Mouse (Mus musculus): Measurements from ENCODE around the gene Cpeb3. TPM values are rescaled to one million over a fixed set of nuclear protein-coding genes. Genes with fewer than 3 reads are reported as not detected.

The Cpeb3 gene
- polyA plus RNA-seq (2016; fragmentation: Nextera tagmentation; extraction: Ambion mirVana), result 7.7 and 8.5 TPM in 2 replicates

DNA sequence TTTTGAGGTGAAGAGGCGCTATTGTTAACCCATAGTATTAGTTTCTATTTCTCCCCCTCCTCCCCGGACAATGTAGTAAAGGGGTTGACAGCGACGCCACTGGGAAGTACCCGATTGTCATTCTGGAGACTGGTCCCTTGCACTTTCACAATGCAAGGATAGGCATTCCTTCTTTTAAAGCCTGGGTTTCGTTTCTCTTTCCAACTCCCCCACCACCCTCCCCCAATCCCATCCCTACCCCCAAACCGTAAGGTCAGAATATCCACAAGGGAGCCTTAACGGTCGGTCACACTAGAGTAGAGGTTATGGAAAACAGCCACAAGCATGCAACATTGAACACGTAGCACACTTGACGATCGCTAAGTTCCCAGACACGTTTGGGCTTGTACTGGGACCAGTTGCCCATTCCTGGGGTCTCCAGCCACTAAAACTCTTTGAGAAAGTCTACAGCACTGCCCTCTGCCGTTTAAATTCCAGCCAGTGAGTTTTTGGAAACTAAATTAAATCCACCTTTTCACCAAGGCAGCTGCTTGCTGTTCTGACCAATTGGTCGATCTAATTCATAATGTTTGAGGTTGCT, at the start of gene Cpeb3:
Gene Cpeb3, minus strand, starts transcription at position 426 of the 580 bp plus-strand sequence.
- peak within 1 kb of the TSS; percentile 87 for H3K4me3 ChIP-seq
- H3K36me3 ChIP-seq, result peaks cover 24% of the 10 kb centered on the region
- peak within 1 kb of the TSS; percentile 42 for H3K27ac ChIP-seq
- H3K27me3 ChIP-seq (replicated peaks), result no peaks in the 10 kb centered on the region
- 1% methylated on average over 15 of the region's 15 CpGs for WGBS
- H3K9ac ChIP-seq, result peak within 1 kb of the TSS; percentile 97
- no peaks in the 10 kb centered on the region for H3K9me3 ChIP-seq
- no peak for ATAC-seq (ENCODE audit: low FRiP score, low read depth)
- peaks cover 20% of the 10 kb centered on the region for H3K4me1 ChIP-seq
- peak within 1 kb of the TSS; percentile 94 for H3K4me2 ChIP-seq (replicated peaks)

GRCm38 (mm10) chr19:37255321-37255720, 46.9 kb upstream of the Cpeb3 start:
- 92% methylated on average over 9 of the region's 9 CpGs for whole genome bisulfite sequencing
- no peaks in the 10 kb centered on the region for H3K36me3 ChIP-seq
- no peaks in the 10 kb centered on the region for H3K4me1 ChIP-seq
- no peak overlapping the region for H3K9ac ChIP-seq
- H3K4me3 ChIP-seq, result no peak overlapping the region
- no peak overlapping the region for H3K27ac ChIP-seq
- no peak for ATAC-seq (ENCODE audit: low FRiP score, low read depth)
- H3K9me3 ChIP-seq, result no peaks in the 10 kb centered on the region
- H3K4me2 ChIP-seq (replicated peaks), result no peak overlapping the region
- H3K27me3 ChIP-seq (replicated peaks), result no peaks in the 10 kb centered on the region

GRCm38 (mm10) chr19:37252104-37252503, 43.7 kb upstream of the Cpeb3 start:
- no peak for ATAC-seq (ENCODE audit: low FRiP score, low read depth)
- Histone ChIP-seq H3K4me2 (replicated peaks) (no peak overlapping the region), H3K4me1 (no peaks in the 10 kb centered on the region), H3K27me3 (replicated peaks) (no peaks in the 10 kb centered on the region), H3K9me3 (no peaks in the 10 kb centered on the region), H3K27ac (no peak overlapping the region), H3K9ac (no peak overlapping the region), H3K36me3 (no peaks in the 10 kb centered on the region), H3K4me3 (no peak overlapping the region)
- 74% methylated on average over 6 of the region's 6 CpGs for WGBS

GRCm38 (mm10) chr19:37248199-37248598, 39.8 kb upstream of the Cpeb3 start:
- Histone ChIP-seq H3K9ac (no peak overlapping the region), H3K9me3 (no peaks in the 10 kb centered on the region), H3K27ac (no peak overlapping the region), H3K4me1 (no peaks in the 10 kb centered on the region), H3K36me3 (no peaks in the 10 kb centered on the region), H3K4me3 (no peak overlapping the region), H3K4me2 (replicated peaks) (no peak overlapping the region), H3K27me3 (replicated peaks) (no peaks in the 10 kb centered on the region)
- 78% methylated on average over 3 of the region's 3 CpGs for WGBS
- ATAC-seq (ENCODE audit: low FRiP score, low read depth), result no peak

DNA sequence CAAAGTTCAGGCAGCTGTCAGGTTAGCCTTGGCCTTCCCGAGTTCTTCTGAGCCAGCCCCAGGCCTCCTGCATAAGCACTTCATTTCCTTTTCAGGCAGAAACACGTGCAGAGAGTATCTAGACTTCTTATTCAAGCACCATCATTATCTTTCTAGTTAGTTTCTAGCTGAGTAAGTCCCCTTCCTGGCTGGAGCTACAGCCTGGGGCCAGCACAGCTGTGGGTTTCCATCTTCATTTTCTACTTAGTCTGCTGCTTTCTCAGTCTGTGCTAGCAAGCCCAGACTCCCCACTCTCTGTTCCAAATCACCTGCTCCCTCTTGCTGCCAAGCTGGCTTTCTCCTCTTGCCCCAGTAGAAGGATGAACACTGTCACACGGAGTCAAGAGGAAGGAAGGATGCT, 38.5 kb upstream of the Cpeb3 start:
- 56% methylated on average over 3 of the region's 3 CpGs for WGBS
- ATAC-seq (ENCODE audit: low FRiP score, low read depth), result no peak
- H3K9ac ChIP-seq, result no peak overlapping the region
- H3K9me3 ChIP-seq, result no peaks in the 10 kb centered on the region
- no peak overlapping the region for H3K4me2 ChIP-seq (replicated peaks)
- no peak overlapping the region for H3K27ac ChIP-seq
- H3K4me3 ChIP-seq, result no peak overlapping the region
- H3K36me3 ChIP-seq, result no peaks in the 10 kb centered on the region
- H3K27me3 ChIP-seq (replicated peaks), result no peaks in the 10 kb centered on the region
- no peaks in the 10 kb centered on the region for H3K4me1 ChIP-seq

GRCm38 (mm10) chr19:37242707-37243106, 34.3 kb upstream of the Cpeb3 start:
- H3K27ac ChIP-seq, result no peak overlapping the region
- ATAC-seq (ENCODE audit: low FRiP score, low read depth), result no peak
- WGBS, result 52% methylated on average over 2 of the region's 2 CpGs
- H3K9me3 ChIP-seq, result no peaks in the 10 kb centered on the region
- H3K4me3 ChIP-seq, result no peak overlapping the region
- no peaks in the 10 kb centered on the region for H3K27me3 ChIP-seq (replicated peaks)
- H3K4me2 ChIP-seq (replicated peaks), result no peak overlapping the region
- no peak overlapping the region for H3K9ac ChIP-seq
- H3K36me3 ChIP-seq, result no peaks in the 10 kb centered on the region
- H3K4me1 ChIP-seq, result peaks cover 9% of the 10 kb centered on the region; the same call in 1 of the 2 replicates

DNA sequence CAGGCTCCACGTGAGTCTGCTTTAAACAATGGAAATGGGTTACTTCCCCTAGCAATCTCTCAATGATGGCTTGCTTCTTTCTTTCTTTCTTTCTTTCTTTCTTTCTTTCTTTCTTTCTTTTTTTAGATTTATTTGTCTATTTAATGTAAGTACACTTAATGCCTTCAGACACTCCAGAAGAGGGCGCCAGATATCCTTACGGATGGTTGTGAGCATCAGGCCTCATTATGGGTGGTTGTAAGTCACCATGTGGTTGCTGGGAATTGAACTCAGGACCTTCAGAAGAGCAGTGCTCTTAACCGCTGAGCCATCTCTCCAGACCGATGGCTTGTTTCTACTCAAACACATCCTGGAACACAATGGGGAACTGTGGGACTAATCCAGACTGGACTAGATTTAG, 32.8 kb upstream of the Cpeb3 start:
- H3K9ac ChIP-seq, result no peak overlapping the region
- H3K27ac ChIP-seq, result no peak overlapping the region
- no peak overlapping the region for H3K4me2 ChIP-seq (replicated peaks)
- WGBS, result 73% methylated on average over 5 of the region's 5 CpGs
- no peaks in the 10 kb centered on the region for H3K36me3 ChIP-seq
- H3K4me1 ChIP-seq, result peaks cover 9% of the 10 kb centered on the region; the same call in 1 of the 2 replicates
- H3K27me3 ChIP-seq (replicated peaks), result no peaks in the 10 kb centered on the region
- ATAC-seq (ENCODE audit: low FRiP score, low read depth), result no peak
- no peaks in the 10 kb centered on the region for H3K9me3 ChIP-seq
- no peak overlapping the region for H3K4me3 ChIP-seq

DNA sequence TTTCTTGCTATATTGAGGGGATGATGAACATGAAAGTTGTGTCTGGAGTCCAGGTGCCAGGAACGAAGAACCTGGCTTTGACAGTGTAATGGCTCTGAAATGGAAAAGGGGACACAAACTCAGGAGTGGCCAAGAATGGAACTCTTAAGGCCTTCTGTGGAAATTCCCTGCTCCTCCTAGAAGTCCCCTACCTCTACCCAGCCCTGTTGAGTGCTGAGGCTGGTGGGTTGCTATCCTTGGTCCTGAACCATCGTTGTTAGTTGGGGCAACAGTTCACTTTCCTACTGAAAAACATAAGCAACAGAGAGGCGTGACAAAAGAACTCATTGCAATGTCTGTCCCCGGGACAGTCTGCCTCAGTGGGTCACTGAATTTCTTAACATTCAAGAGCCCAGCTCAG, 30.7 kb upstream of the Cpeb3 start:
- Histone ChIP-seq H3K4me1 (peaks cover 10% of the 10 kb centered on the region; the same call in 1 of the 2 replicates), H3K36me3 (no peaks in the 10 kb centered on the region), H3K27me3 (replicated peaks) (peaks cover 15% of the 10 kb centered on the region), H3K27ac (no peak overlapping the region), H3K9me3 (no peaks in the 10 kb centered on the region), H3K4me3 (no peak overlapping the region), H3K4me2 (replicated peaks) (no peak overlapping the region), H3K9ac (no peak overlapping the region)
- no peak for ATAC-seq (ENCODE audit: low FRiP score, low read depth)
- WGBS, result 42% methylated on average over 4 of the region's 4 CpGs

DNA sequence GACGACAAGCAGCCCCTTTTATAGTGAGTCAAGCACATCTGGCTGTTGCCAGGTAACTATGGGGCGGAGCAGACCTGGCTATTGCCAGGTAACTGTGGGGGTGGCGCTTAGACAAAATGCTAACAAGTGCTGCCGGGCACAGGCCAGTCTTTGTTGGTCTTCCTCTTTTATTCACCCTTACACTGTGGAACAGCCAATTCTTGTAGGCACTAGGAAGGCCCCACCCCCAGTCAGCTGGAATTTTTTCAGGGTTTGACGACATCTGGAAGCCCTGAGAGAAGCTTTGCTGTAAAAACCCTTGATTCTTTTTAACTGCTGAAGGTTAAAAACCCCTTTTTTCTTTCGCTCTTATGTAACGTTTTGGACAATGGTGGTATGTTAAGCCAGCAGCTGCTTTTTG, 30.2 kb upstream of the Cpeb3 start:
- ATAC-seq (ENCODE audit: low FRiP score, low read depth), result no peak
- 17% methylated on average over 7 of the region's 7 CpGs for WGBS
- Histone ChIP-seq H3K4me3 (no peak overlapping the region), H3K9ac (no peak overlapping the region), H3K9me3 (no peaks in the 10 kb centered on the region), H3K27ac (no peak overlapping the region), H3K4me1 (peaks cover 15% of the 10 kb centered on the region; the same call in 1 of the 2 replicates), H3K4me2 (replicated peaks) (peak overlapping the region; percentile 25), H3K36me3 (no peaks in the 10 kb centered on the region), H3K27me3 (replicated peaks) (peaks cover 19% of the 10 kb centered on the region)

GRCm38 (mm10) chr19:37237712-37238437, 29.5 kb upstream of the Cpeb3 start:
- Histone ChIP-seq H3K4me2 (replicated peaks) (peak overlapping the region; percentile 25), H3K36me3 (no peaks in the 10 kb centered on the region), H3K27me3 (replicated peaks) (peaks cover 21% of the 10 kb centered on the region), H3K9me3 (no peaks in the 10 kb centered on the region), H3K4me3 (no peak overlapping the region), H3K9ac (no peak overlapping the region), H3K27ac (no peak overlapping the region), H3K4me1 (peaks cover 17% of the 10 kb centered on the region; the same call in 1 of the 2 replicates)
- 15% methylated on average over 15 of the region's 15 CpGs for WGBS
- ATAC-seq (ENCODE audit: low FRiP score, low read depth), result no peak

DNA sequence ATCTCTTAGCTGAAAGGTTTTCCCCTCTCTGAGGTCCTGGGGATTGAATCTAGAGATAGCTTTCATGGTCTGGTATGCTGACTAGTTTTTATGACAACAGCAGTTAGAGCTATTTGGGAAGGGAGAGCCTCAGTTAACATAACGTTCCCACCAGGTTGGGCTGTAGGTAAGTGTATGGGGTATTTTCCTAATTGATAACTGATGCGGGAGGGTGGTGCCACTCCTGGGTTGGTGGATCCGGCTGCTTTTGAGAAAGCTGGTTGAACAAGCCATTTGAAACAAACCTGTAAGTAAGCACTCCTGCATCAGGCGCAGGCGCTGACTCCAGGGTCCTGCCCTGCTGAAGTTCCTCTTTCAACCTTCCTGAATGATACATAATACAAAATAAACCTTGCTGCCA, 28.9 kb upstream of the Cpeb3 start:
- H3K27ac ChIP-seq, result no peak overlapping the region
- H3K4me3 ChIP-seq, result no peak overlapping the region
- no peak for ATAC-seq (ENCODE audit: low FRiP score, low read depth)
- H3K27me3 ChIP-seq (replicated peaks), result peaks cover 21% of the 10 kb centered on the region
- H3K36me3 ChIP-seq, result no peaks in the 10 kb centered on the region
- no peak overlapping the region for H3K9ac ChIP-seq
- no peaks in the 10 kb centered on the region for H3K9me3 ChIP-seq
- H3K4me2 ChIP-seq (replicated peaks), result no peak overlapping the region
- WGBS, result 62% methylated on average over 5 of the region's 5 CpGs
- H3K4me1 ChIP-seq, result peaks cover 17% of the 10 kb centered on the region; the same call in 1 of the 2 replicates

- no peak for ATAC-seq (ENCODE audit: low FRiP score, low read depth)
- H3K27ac ChIP-seq, result no peak overlapping the region
- no peak overlapping the region for H3K9ac ChIP-seq
- WGBS, result 58% methylated on average over 8 of the region's 8 CpGs
- H3K27me3 ChIP-seq (replicated peaks), result peaks cover 21% of the 10 kb centered on the region
- H3K36me3 ChIP-seq, result no peaks in the 10 kb centered on the region
- H3K4me1 ChIP-seq, result peaks cover 17% of the 10 kb centered on the region; the same call in 1 of the 2 replicates
- no peak overlapping the region for H3K4me3 ChIP-seq
- no peak overlapping the region for H3K4me2 ChIP-seq (replicated peaks)
- H3K9me3 ChIP-seq, result no peaks in the 10 kb centered on the region
Observed at GRCm38 (mm10) chr19:37235818-37236217, 27.4 kb upstream of the Cpeb3 start.

Measured in neural tube, embryonic 12.5 days (tissue).